Mouse (Mus musculus) embryo, embryonic 11 days (tissue): Measurements from ENCODE around the gene Gm15130.

Experiments used
- DNase-seq: peaks from one replicate; pipeline ENCODE4 v3.0.0-alpha.2; 2015

The Gm15130 gene

DNA sequence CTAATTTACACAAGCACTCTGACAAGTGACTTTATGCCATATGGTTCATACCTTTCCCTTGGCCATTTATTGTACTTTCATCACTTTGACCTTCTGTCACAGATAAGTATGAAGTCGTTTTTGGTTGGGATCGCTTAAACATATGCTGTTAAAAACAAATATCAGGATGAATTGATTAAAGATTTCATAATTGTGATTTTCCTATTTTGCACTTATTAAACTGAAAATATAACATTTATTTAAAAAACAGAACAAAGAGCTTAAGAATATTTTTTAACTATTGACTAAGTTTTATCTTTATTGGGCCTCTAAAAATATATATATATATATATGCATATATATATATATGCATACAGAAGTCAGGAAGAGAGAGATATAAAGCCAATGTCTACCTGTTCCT lies at the start of gene Gm15130:
Gm15130 (minus strand) TSS at position 101 of the 400 bp plus-strand sequence.
- DNase-seq, result no peak

DNA sequence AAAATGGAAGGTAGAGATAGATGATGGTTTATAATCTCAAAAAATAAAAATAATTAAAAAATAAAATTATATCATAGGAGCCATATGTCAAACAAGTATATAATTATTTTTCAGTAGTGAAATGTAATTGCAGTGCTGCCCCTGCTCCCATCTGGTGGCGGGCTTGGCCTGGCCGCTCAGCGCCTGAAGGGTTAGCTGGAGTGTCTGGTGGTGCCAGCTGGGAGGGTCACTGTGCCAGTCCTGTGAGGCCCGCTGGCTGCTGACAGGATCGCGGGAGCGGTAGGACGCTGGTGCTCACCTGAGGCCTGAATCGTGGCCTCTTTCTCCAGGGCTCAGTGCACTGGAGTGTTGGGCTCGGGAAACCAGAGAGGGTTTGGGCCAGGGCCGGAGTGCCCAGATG lies 29.3 kb upstream of the Gm15130 start:
- no peak for DNase-seq

DNA sequence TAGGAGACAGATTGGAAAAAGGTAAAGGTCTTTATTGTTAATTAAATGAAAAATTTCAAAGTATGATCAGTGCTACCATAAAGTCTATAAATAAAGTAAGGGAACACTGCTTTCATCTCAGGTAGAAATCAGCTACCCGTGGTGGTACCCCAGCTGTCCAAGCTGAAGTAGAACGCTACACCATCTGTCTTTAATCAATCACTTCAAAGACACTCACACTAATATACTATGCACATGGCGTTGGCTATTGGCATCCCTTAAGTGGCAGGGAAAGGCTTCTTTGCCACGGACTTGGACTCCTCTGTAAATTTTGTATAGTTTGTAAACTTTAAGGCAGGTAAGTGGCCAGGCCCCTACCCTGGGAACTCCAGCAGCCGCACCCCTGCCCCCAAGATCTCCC lies 17.0 kb downstream of the Gm15130 start:
- peak; percentile 25 for DNase-seq

DNA sequence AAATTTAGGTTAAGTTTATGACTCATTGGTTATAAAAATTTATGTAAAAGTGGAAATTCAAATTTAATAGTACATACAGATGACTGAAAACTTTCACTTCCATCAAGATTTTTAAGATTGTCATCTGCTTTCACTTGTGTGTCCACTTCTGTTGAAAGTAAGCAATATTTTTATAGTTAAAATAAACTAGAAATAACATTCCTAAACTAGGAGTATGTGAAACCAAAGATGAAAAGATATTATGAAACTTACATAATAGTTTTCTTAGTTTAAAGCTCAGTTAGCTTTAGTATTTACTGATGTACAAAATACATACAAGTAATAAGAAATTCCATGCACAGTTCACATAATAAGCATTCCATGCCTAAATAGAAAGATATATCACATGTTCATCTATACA lies 46.9 kb downstream of the Gm15130 start, which contains the start of gene Gm13941:
Gm13941 (minus strand) TSS at position 101 of the 400 bp plus-strand sequence.
- no peak for DNase-seq
